Mouse (Mus musculus) neutrophil, adult 5-6 weeks (primary cell): ENCODE data around the gene Ppil1. TPM values are rescaled to one million over a fixed set of nuclear protein-coding genes. Genes with fewer than 3 reads are reported as not detected.

Experiments
- ATAC-seq: fragments of 151-379, 151-347 bp; 2 replicates; pipeline ENCODE4 v1.8.0; 2017; ENCODE audit warnings: mild to moderate bottlenecking, moderate TSS enrichment; ENCODE audit not compliant: insufficient number of reproducible peaks, poor library complexity, low FRiP score, severe bottlenecking; ENCODE audit errors: extremely low read depth
- total RNA-seq: library from RNA; stranded (forward); fragments of 200-1000 nt; gene quantifications from 2 replicates; pipeline ENCODE4 v1.2.3, GENCODE M21; 2017

The Ppil1 gene
- total RNA-seq, 1 experiment from 2014 or later = 25.7 TPM

DNA sequence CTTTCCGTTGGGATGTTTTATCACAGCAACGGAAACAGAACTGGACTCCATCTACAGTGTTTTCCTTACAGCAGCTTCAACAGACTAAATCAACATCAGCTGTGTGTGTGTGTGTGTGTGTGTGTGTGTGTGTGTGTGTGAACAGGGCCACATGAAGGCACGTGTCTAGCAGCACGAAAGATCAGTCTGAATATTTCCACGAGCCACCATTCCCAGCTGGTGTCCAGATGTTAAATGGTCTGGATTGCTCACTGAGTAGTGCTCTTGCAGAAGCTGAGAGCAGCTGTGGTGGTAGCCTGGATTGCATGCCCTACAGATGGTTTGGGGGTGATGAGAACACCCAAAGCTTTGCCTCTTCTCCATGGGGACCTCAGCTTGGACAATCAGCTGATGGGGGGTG lies 46.0 kb downstream of the Ppil1 start:
- ATAC-seq = no peak

- ATAC-seq = no peak
Measured at GRCm38 (mm10) chr17:29216078-29216477, 47.9 kb downstream of the Ppil1 start.

GRCm38 (mm10) chr17:29214655-29215054 lies 49.3 kb downstream of the Ppil1 start:
- ATAC-seq = no peak

- ATAC-seq = no peak
Measured at GRCm38 (mm10) chr17:29214193-29214456, 49.9 kb downstream of the Ppil1 start.

DNA sequence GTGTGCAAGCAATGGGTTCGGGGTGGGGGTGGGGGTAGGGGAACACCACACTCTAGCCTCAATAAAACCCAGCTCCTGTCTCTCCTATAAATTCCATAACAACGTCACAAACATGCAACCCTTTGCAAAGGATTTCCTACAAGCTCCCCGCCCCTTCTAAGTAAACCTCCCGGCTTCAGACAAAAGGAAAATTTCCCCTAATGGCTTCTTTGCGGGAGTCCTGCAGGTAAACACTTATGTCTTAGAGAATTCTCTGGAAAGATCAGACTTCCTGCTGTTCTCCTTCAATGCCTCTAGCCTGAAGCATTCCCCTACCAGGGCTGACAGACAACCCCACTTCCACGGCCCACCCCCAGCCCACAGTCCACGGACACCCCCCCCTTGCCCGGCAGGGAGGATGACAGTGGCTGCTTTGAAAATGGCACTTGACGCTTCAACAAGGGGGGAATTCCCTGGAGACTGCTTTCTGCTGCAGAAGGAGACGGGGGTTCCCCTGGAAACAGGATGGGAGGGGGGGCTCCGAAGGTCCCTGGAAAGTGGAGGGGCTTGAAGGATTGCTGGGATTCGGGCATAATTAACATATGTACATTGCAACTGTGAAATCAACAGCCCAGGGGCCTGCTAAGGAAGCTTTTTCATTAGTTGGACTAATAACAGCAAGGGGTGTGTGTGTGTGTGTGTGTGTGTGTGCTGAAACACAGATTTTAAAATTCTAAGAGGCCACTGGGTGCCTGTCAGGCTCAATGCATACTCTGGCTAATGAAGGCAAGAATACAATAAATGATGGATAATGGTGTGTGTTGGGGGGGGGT lies 50.4 kb downstream of the Ppil1 start:
- ATAC-seq = no peak

GRCm38 (mm10) chr17:29211836-29212235 lies 52.1 kb downstream of the Ppil1 start:
- no peak for ATAC-seq

DNA sequence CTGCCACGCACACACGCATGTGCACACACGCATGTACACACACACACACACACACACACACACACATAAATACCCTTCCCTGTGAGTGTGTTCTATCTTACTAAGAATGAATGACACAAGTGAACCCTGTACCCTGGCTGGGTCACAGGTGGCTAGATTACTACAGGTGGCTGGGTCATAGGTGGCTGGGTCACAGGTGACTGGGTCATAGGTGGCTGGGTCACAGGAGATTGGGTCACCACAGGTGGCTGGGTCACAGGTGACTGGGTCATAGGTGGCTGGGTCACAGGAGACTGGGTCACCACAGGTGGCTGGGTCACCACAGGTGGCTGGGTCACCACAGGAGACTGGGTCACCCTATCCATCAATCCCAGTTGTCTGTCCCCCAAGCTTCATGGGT lies 53.9 kb downstream of the Ppil1 start:
- ATAC-seq = no peak

DNA sequence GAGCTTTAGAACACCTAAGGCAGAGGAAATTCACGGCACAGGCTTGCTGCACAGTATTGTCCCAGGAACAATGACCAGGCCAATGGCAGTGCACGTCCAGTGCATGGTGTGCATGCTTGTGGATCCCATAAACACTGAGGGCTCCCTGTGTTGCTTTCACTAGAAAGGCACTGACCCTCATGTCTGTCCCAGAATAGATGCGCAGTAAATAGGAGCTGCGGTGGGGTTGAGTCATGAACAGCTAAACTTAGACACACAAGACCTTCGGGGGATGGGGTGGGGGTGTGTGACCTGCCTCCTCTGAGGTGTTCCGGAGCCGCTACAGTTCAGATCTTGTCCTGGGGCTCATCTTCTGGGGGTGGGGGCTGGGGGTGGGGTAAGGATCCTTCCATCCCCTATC lies 57.9 kb downstream of the Ppil1 start:
- no peak for ATAC-seq

DNA sequence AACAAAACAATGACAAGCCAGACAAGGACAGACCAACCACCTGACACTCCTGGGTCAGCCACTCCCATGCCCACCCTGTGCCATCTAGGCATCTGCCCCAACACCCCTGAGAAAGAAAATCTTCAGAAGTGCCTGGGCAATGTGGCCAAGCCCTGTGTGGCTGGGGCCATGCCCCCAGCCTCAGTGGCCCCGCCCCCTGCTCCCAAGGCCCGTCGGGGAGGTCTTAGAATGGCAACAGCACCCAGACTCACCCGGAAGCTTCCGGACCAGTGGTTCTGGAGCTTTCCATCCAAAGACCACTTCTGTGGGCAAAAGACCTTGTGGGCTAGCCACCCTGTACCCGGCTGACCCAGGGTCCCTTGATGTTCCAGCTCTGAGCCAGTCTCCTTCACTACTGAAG lies 61.4 kb downstream of the Ppil1 start:
- no peak for ATAC-seq

Other genes with a start within 250 kb of the Ppil1 start
- 576 and 624 TPM in 2 replicates for gene Srsf3, start 231.6 kb downstream of the Ppil1 start, total RNA-seq
- gene Cdkn1a, start 173.2 kb downstream of the Ppil1 start, total RNA-seq = 1.3 and 2.1 TPM in 2 replicates
- gene Rab44, start 150.0 kb downstream of the Ppil1 start, total RNA-seq = 92.5 and 114 TPM in 2 replicates
- gene Cpne5, start 26.0 kb downstream of the Ppil1 start, total RNA-seq = 1.4 and 1.8 TPM in 2 replicates
- gene BC004004, start 4.6 kb upstream of the Ppil1 start, total RNA-seq = 65.4 and 72.1 TPM in 2 replicates
- 151 and 159 TPM in 2 replicates for gene Pi16, start 53.5 kb upstream of the Ppil1 start, total RNA-seq
- gene Mtch1, start 83.7 kb upstream of the Ppil1 start, total RNA-seq = 65.8 and 67.3 TPM in 2 replicates
- 184 and 192 TPM in 2 replicates for gene Fgd2, start 96.7 kb upstream of the Ppil1 start, total RNA-seq
- gene Pim1, start 226.6 kb upstream of the Ppil1 start, total RNA-seq = 632 and 640 TPM in 2 replicates